Mouse (Mus musculus) midbrain, embryonic 14.5 days (tissue): ENCODE measurements around the gene Fam136a. TPM values are rescaled to one million over a fixed set of nuclear protein-coding genes. Genes with fewer than 3 reads are reported as not detected.
A peak's percentile ranks its signal among the peaks of the same experiment; 100 is the strongest.

Source experiments
- ATAC-seq: fragments of 200-750 bp; cut with Nextera tagmentation; 2 replicates; pipeline ENCODE4 v1.8.0; 2017; ENCODE audit warnings: moderate number of reproducible peaks, moderate library complexity; ENCODE audit not compliant: low FRiP score, low TSS enrichment
- DNase-seq: peaks from one replicate; pipeline ENCODE4 v3.0.0-alpha.2; 2015
- H3K27ac ChIP-seq: fragments of 300-500 bp; sonication (generic); replicated peaks from 2 replicates; pipeline ENCODE4 v1.5.1; 2014; ENCODE audit warnings: mild to moderate bottlenecking, low read depth, low read length, moderate library complexity
- H3K27me3 ChIP-seq: fragments of 300-500 bp; sonication (generic); 2 replicates; pipeline ENCODE4 v1.6.1; 2014; ENCODE audit warnings: low read length, control low read depth, mixed read lengths; ENCODE audit not compliant: control insufficient read depth, insufficient read depth
- H3K36me3 ChIP-seq: fragments of 300-500 bp; sonication (generic); 2 replicates; pipeline ENCODE4 v1.6.1; 2014; ENCODE audit warnings: low read length, control low read depth; ENCODE audit not compliant: control insufficient read depth, insufficient read depth
- H3K4me1 ChIP-seq: fragments of 300-500 bp; sonication (generic); 2 replicates; pipeline ENCODE4 v1.6.1; 2014; ENCODE audit warnings: mild to moderate bottlenecking, antibody characterized with exemption, low read length, control low read depth; ENCODE audit not compliant: control insufficient read depth, insufficient read depth
- H3K4me2 ChIP-seq: fragments of 300-500 bp; sonication (generic); 2 replicates; pipeline ENCODE4 v1.6.1; 2014; ENCODE audit warnings: mild to moderate bottlenecking, low read length, moderate library complexity
- H3K4me3 ChIP-seq: fragments of 300-500 bp; sonication (generic); replicated peaks from 2 replicates; pipeline ENCODE4 v1.5.1; 2014; ENCODE audit warnings: low read depth, low read length
- H3K9ac ChIP-seq: fragments of 300-500 bp; sonication (generic); replicated peaks from 2 replicates; pipeline ENCODE4 v1.6.1; 2014; ENCODE audit warnings: mild to moderate bottlenecking, low read length, moderate library complexity
- H3K9me3 ChIP-seq: fragments of 300-500 bp; sonication (generic); 2 replicates; pipeline ENCODE4 v1.6.1; 2016; ENCODE audit warnings: low read length, control low read depth, mixed read lengths; ENCODE audit not compliant: control insufficient read depth
- WGBS: fragments of 180-500 bp; shearing (Covaris S2); extraction: QIAGEN DNeasy Blood & Tissue Kit; methylation state at CpG from one replicate; pipeline ENCODE4 v1.1.7; 2014; 5-methylcytosine and 5-hydroxymethylcytosine counted together
- polyA plus RNA-seq: library from polyadenylated mRNA; unstranded; fragments of >200 nt; fragmentation: Nextera tagmentation; extraction: Ambion mirVana; gene quantifications from 2 replicates; pipeline ENCODE4 v1.2.1, GENCODE M21; 2014

The Fam136a gene
- 124 and 130 TPM in 2 replicates for polyA plus RNA-seq

- WGBS, result under 1% methylated on average over 76 of the region's 76 CpGs
- Histone ChIP-seq H3K4me3 (peak within 1 kb of the TSS; percentile 66), H3K9me3 (no peaks in the 10 kb centered on the region), H3K9ac (peak within 1 kb of the TSS; percentile 80), H3K27me3 (no peaks in the 10 kb centered on the region), H3K27ac (peak within 1 kb of the TSS; percentile 93), H3K4me2 (peak within 1 kb of the TSS; percentile 91), H3K4me1 (peaks cover 6% of the 10 kb centered on the region), H3K36me3 (0 out of 2 replicates have a peak, but pooled peaks cover 3% of the 10 kb centered on the region)
- peak; percentile 95 for ATAC-seq
- peak; percentile 99 for DNase-seq
Measured at GRCm38 (mm10) chr6:86365371-86366124, at the start of gene Fam136a. Fam136a (plus strand) TSS chr6:86365646.

GRCm38 (mm10) chr6:86317066-86317465 lies 48.4 kb upstream of the Fam136a start:
- Histone ChIP-seq H3K4me3 (no peak overlapping the region), H3K27ac (no peak overlapping the region), H3K4me2 (no peak overlapping the region), H3K36me3 (no peaks in the 10 kb centered on the region), H3K4me1 (no peaks in the 10 kb centered on the region), H3K9me3 (no peaks in the 10 kb centered on the region), H3K27me3 (no peaks in the 10 kb centered on the region), H3K9ac (no peak overlapping the region)
- no peak for ATAC-seq
- 58% methylated on average over 1 of the region's 1 CpGs for WGBS
- DNase-seq, result no peak

GRCm38 (mm10) chr6:86318855-86319254 lies 46.6 kb upstream of the Fam136a start:
- Histone ChIP-seq H3K27me3 (no peaks in the 10 kb centered on the region), H3K4me2 (no peak overlapping the region), H3K27ac (no peak overlapping the region), H3K36me3 (no peaks in the 10 kb centered on the region), H3K9me3 (no peaks in the 10 kb centered on the region), H3K9ac (no peak overlapping the region), H3K4me1 (no peaks in the 10 kb centered on the region), H3K4me3 (no peak overlapping the region)
- WGBS, result 90% methylated on average over 4 of the region's 4 CpGs
- DNase-seq (no peak), ATAC-seq (no peak)

- H3K27me3 ChIP-seq, result no peaks in the 10 kb centered on the region
- H3K4me2 ChIP-seq, result no peak overlapping the region
- no peaks in the 10 kb centered on the region for H3K4me1 ChIP-seq
- 93% methylated on average over 5 of the region's 5 CpGs for WGBS
- no peak for DNase-seq
- H3K4me3 ChIP-seq, result no peak overlapping the region
- ATAC-seq, result no peak
- no peaks in the 10 kb centered on the region for H3K36me3 ChIP-seq
- no peaks in the 10 kb centered on the region for H3K9me3 ChIP-seq
- H3K27ac ChIP-seq, result no peak overlapping the region
- no peak overlapping the region for H3K9ac ChIP-seq
Measured at GRCm38 (mm10) chr6:86322031-86322563, 43.3 kb upstream of the Fam136a start.

- H3K4me1 ChIP-seq, result no peaks in the 10 kb centered on the region
- H3K4me3 ChIP-seq, result no peak overlapping the region
- no peaks in the 10 kb centered on the region for H3K36me3 ChIP-seq
- H3K27me3 ChIP-seq, result no peaks in the 10 kb centered on the region
- H3K27ac ChIP-seq, result no peak overlapping the region
- 85% methylated on average over 9 of the region's 9 CpGs for WGBS
- H3K4me2 ChIP-seq, result no peak overlapping the region
- no peaks in the 10 kb centered on the region for H3K9me3 ChIP-seq
- H3K9ac ChIP-seq, result no peak overlapping the region
- DNase-seq (no peak), ATAC-seq (no peak)
Measured at GRCm38 (mm10) chr6:86322991-86323390, 42.5 kb upstream of the Fam136a start.

- no peaks in the 10 kb centered on the region for H3K36me3 ChIP-seq
- no peak overlapping the region for H3K4me3 ChIP-seq
- no peak overlapping the region for H3K9ac ChIP-seq
- H3K27me3 ChIP-seq, result no peaks in the 10 kb centered on the region
- ATAC-seq (no peak), DNase-seq (no peak)
- H3K4me1 ChIP-seq, result no peaks in the 10 kb centered on the region
- no peak overlapping the region for H3K4me2 ChIP-seq
- H3K9me3 ChIP-seq, result no peaks in the 10 kb centered on the region
- H3K27ac ChIP-seq, result no peak overlapping the region
- 83% methylated on average over 3 of the region's 3 CpGs for WGBS
Measured at GRCm38 (mm10) chr6:86324400-86324799, 41.0 kb upstream of the Fam136a start.

- no peak for ATAC-seq
- Histone ChIP-seq H3K27ac (no peak overlapping the region), H3K4me2 (no peak overlapping the region), H3K9ac (no peak overlapping the region), H3K9me3 (no peaks in the 10 kb centered on the region), H3K4me3 (no peak overlapping the region), H3K4me1 (no peaks in the 10 kb centered on the region), H3K36me3 (no peaks in the 10 kb centered on the region), H3K27me3 (no peaks in the 10 kb centered on the region)
- 94% methylated on average over 5 of the region's 5 CpGs for WGBS
- DNase-seq, result no peak
Measured at GRCm38 (mm10) chr6:86325646-86326045, 39.8 kb upstream of the Fam136a start.

- ATAC-seq, result no peak
- Histone ChIP-seq H3K9me3 (no peaks in the 10 kb centered on the region), H3K27ac (no peak overlapping the region), H3K9ac (no peak overlapping the region), H3K4me3 (no peak overlapping the region), H3K27me3 (no peaks in the 10 kb centered on the region), H3K4me1 (no peaks in the 10 kb centered on the region), H3K4me2 (no peak overlapping the region), H3K36me3 (no peaks in the 10 kb centered on the region)
- DNase-seq, result no peak
- WGBS, result 94% methylated on average over 18 of the region's 18 CpGs
Measured at GRCm38 (mm10) chr6:86326866-86327265, 38.6 kb upstream of the Fam136a start.

- no peak overlapping the region for H3K27ac ChIP-seq
- no peaks in the 10 kb centered on the region for H3K4me1 ChIP-seq
- no peak for DNase-seq
- no peak overlapping the region for H3K4me3 ChIP-seq
- H3K27me3 ChIP-seq, result no peaks in the 10 kb centered on the region
- no peak for ATAC-seq
- no peak overlapping the region for H3K4me2 ChIP-seq
- H3K9me3 ChIP-seq, result no peaks in the 10 kb centered on the region
- no peak overlapping the region for H3K9ac ChIP-seq
- no peaks in the 10 kb centered on the region for H3K36me3 ChIP-seq
- 79% methylated on average over 3 of the region's 3 CpGs for WGBS
Measured at GRCm38 (mm10) chr6:86328369-86328768, 37.1 kb upstream of the Fam136a start.
